Mouse (Mus musculus): ENCODE data around the gene Htr1f.

DNA sequence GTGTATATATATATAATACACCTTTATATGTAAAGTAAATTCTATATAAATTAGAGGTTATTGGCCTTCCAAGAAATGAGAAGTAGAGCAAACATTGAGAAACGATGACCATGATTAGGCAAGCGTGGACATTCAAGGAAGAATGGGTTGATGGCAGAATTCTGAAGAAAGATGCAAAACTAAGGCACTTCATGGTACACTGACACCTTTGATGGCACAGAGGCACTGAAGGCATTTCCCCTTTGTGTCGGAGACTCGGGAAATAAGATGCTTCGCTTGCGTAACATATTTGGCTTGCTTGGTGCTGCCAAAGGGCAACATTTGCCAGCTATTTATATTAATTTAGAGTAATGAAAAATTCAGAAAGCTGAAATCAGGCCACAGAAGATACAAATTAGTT, 118.1 kb downstream of the Htr1f start:
- TF ChIP-seq ZC3H11A (IDR thresholded peaks at IDR 0.05; ENCODE audit: low read depth, low read length) (no peak), HCFC1 (IDR thresholded peaks at IDR 0.05; ENCODE audit: low read depth, low read length) (no peak), POLR2A (IDR thresholded peaks at IDR 0.05; ENCODE audit: control insufficient read depth in 1 of 2, insufficient read depth in 1 of 2, low read depth in 1 of 2, low read length in 2 of 2, poor library complexity in 1 of 2) (no peak)
